Mouse (Mus musculus) hematopoietic multipotent progenitor cell, adult 10-12 weeks (in vitro differentiated cells): Measurements from ENCODE around the gene Uimc1. TPM values are rescaled to one million over a fixed set of nuclear protein-coding genes. Genes with fewer than 3 reads are reported as not detected.

Source experiments
- polyA plus RNA-seq: library from polyadenylated mRNA; stranded (reverse); fragments of >175 nt; gene quantifications from 2 replicates; pipeline ENCODE4 v1.2.3, GENCODE M21; 2012; ENCODE audit warnings: low replicate concordance

The Uimc1 gene
- polyA plus RNA-seq, result 7.8 and 11.6 TPM in 2 replicates

GRCm38 (mm10) chr13:55099726-55100478, at the start of gene Uimc1:
Gene Uimc1, minus strand, starts transcription at chr13:55100300.

GRCm38 (mm10) chr13:55133448-55133847, 33.3 kb upstream of the Uimc1 start, which contains the start of gene Gm17617:
Gene Gm17617, minus strand, starts transcription at chr13:55133548.

GRCm38 (mm10) chr13:55105045-55105952, 5.2 kb upstream of the Uimc1 start, which contains the start of gene Zfp346:
Gene Zfp346, plus strand, starts transcription at chr13:55105311.

GRCm38 (mm10) chr13:55021194-55021779, 78.8 kb downstream of the Uimc1 start, which contains the start of gene Hk3:
Gene Hk3, minus strand, starts transcription at chr13:55021385.

Other genes starting within 250 kb of the Uimc1 start
- gene Unc5a, start 150.9 kb downstream of the Uimc1 start, polyA plus RNA-seq, result 1.5 and 2.8 TPM in 2 replicates
- 10.7 and 16.8 TPM in 2 replicates for gene Hk3, start 78.9 kb downstream of the Uimc1 start, polyA plus RNA-seq
- 8.9 and 26.7 TPM in 2 replicates for gene Zfp346, start 5.0 kb upstream of the Uimc1 start, polyA plus RNA-seq
- not detected in 2 replicates for gene Gm17617, start 33.2 kb upstream of the Uimc1 start, polyA plus RNA-seq
- gene Fgfr4, start 52.3 kb upstream of the Uimc1 start, polyA plus RNA-seq, result 0.08 TPM in 1 of 2 replicates, not detected in the other
- gene Nsd1, start 109.5 kb upstream of the Uimc1 start, polyA plus RNA-seq, result 20.4 and 23.9 TPM in 2 replicates
- gene Prelid1, start 220.2 kb upstream of the Uimc1 start, polyA plus RNA-seq, result 229 and 294 TPM in 2 replicates
- 89.1 and 111 TPM in 2 replicates for gene Rab24, start 221.6 kb upstream of the Uimc1 start, polyA plus RNA-seq
- gene Mxd3, start 229.5 kb upstream of the Uimc1 start, polyA plus RNA-seq, result 5.3 and 15.9 TPM in 2 replicates